Mouse (Mus musculus): ENCODE measurements around the gene Acap1. TPM values are rescaled to one million over a fixed set of nuclear protein-coding genes. Genes with fewer than 3 reads are reported as not detected.

The Acap1 gene
- not detected for polyA plus RNA-seq (2015; fragmentation: Illumina TruSeq; extraction: RNeasy Lipid Tissue Mini Kit (QIAGEN cat#74804); ENCODE audit: low read depth, low replicate concordance)

GRCm38 (mm10) chr11:69895291-69895690 lies at the start of gene Acap1:
Gene Acap1, minus strand, starts transcription at chr11:69895539.

GRCm38 (mm10) chr11:69935137-69935879 lies 40.0 kb upstream of the Acap1 start, which contains the start of gene Ybx2:
Gene Ybx2, plus strand, starts transcription at chr11:69935796.

GRCm38 (mm10) chr11:69921114-69922011 lies 26.0 kb upstream of the Acap1 start, which contains the start of gene Eif5a:
Gene Eif5a, minus strand, starts transcription at chr11:69921958.

GRCm38 (mm10) chr11:69913554-69914371 lies 18.4 kb upstream of the Acap1 start, which contains the start of gene Gps2:
Gene Gps2, plus strand, starts transcription at chr11:69913888.

GRCm38 (mm10) chr11:69900471-69901405 lies 5.4 kb upstream of the Acap1 start, which contains the start of the genes 2810408A11Rik and Neurl4:
Gene 2810408A11Rik, minus strand, starts transcription at chr11:69900987.
Gene Neurl4, plus strand, starts transcription at chr11:69901072.

GRCm38 (mm10) chr11:69880853-69881603 lies 14.3 kb downstream of the Acap1 start, which contains the start of gene Kctd11:
Gene Kctd11, minus strand, starts transcription at chr11:69881406.

GRCm38 (mm10) chr11:69877878-69878277 lies 17.5 kb downstream of the Acap1 start, which contains the start of gene Tmem95:
Gene Tmem95, minus strand, starts transcription at chr11:69878018.

GRCm38 (mm10) chr11:69858113-69858998 lies 37.0 kb downstream of the Acap1 start, which contains the start of gene Tnk1:
Gene Tnk1, minus strand, starts transcription at chr11:69858730.

GRCm38 (mm10) chr11:69846198-69846680 lies 49.1 kb downstream of the Acap1 start, which contains the start of gene Plscr3:
Gene Plscr3, plus strand, starts transcription at chr11:69846376.

GRCm38 (mm10) chr11:69837952-69838713 lies 57.2 kb downstream of the Acap1 start, which contains the start of gene Tmem256:
Gene Tmem256, plus strand, starts transcription at chr11:69838514.

GRCm38 (mm10) chr11:69837604-69837951 lies 57.8 kb downstream of the Acap1 start, which contains the start of gene Nlgn2:
Gene Nlgn2, minus strand, starts transcription at chr11:69837784.

Other genes starting within 250 kb of the Acap1 start
- gene Sox15, start 240.2 kb downstream of the Acap1 start, polyA plus RNA-seq (2015; fragmentation: Illumina TruSeq; extraction: RNeasy Lipid Tissue Mini Kit (QIAGEN cat#74804); ENCODE audit: low read depth, low replicate concordance), result not detected
- gene Mpdu1, start 232.9 kb downstream of the Acap1 start, polyA plus RNA-seq (2015; fragmentation: Illumina TruSeq; extraction: RNeasy Lipid Tissue Mini Kit (QIAGEN cat#74804); ENCODE audit: low read depth, low replicate concordance), result 97.8 TPM
- 18.2 TPM for gene Cd68, start 229.4 kb downstream of the Acap1 start, polyA plus RNA-seq (2015; fragmentation: Illumina TruSeq; extraction: RNeasy Lipid Tissue Mini Kit (QIAGEN cat#74804); ENCODE audit: low read depth, low replicate concordance)
- 435 TPM for gene Eif4a1, start 223.1 kb downstream of the Acap1 start, polyA plus RNA-seq (2015; fragmentation: Illumina TruSeq; extraction: RNeasy Lipid Tissue Mini Kit (QIAGEN cat#74804); ENCODE audit: low read depth, low replicate concordance)
- 110 TPM for gene Senp3, start 213.5 kb downstream of the Acap1 start, polyA plus RNA-seq (2015; fragmentation: Illumina TruSeq; extraction: RNeasy Lipid Tissue Mini Kit (QIAGEN cat#74804); ENCODE audit: low read depth, low replicate concordance)
- 4.0 TPM for gene Tnfsf13, start 209.8 kb downstream of the Acap1 start, polyA plus RNA-seq (2015; fragmentation: Illumina TruSeq; extraction: RNeasy Lipid Tissue Mini Kit (QIAGEN cat#74804); ENCODE audit: low read depth, low replicate concordance)
- 14.5 TPM for gene Tnfsf12, start 199.7 kb downstream of the Acap1 start, polyA plus RNA-seq (2015; fragmentation: Illumina TruSeq; extraction: RNeasy Lipid Tissue Mini Kit (QIAGEN cat#74804); ENCODE audit: low read depth, low replicate concordance)
- 2.1 TPM for gene Tnfsfm13, start 199.4 kb downstream of the Acap1 start, polyA plus RNA-seq (2015; fragmentation: Illumina TruSeq; extraction: RNeasy Lipid Tissue Mini Kit (QIAGEN cat#74804); ENCODE audit: low read depth, low replicate concordance)
- 26.2 TPM for gene Polr2a, start 136.9 kb downstream of the Acap1 start, polyA plus RNA-seq (2015; fragmentation: Illumina TruSeq; extraction: RNeasy Lipid Tissue Mini Kit (QIAGEN cat#74804); ENCODE audit: low read depth, low replicate concordance)
- gene Slc35g3, start 133.6 kb downstream of the Acap1 start, polyA plus RNA-seq (2015; fragmentation: Illumina TruSeq; extraction: RNeasy Lipid Tissue Mini Kit (QIAGEN cat#74804); ENCODE audit: low read depth, low replicate concordance), result not detected
- gene Zbtb4, start 129.6 kb downstream of the Acap1 start, polyA plus RNA-seq (2015; fragmentation: Illumina TruSeq; extraction: RNeasy Lipid Tissue Mini Kit (QIAGEN cat#74804); ENCODE audit: low read depth, low replicate concordance), result 61.8 TPM
- gene Chrnb1, start 99.6 kb downstream of the Acap1 start, polyA plus RNA-seq (2015; fragmentation: Illumina TruSeq; extraction: RNeasy Lipid Tissue Mini Kit (QIAGEN cat#74804); ENCODE audit: low read depth, low replicate concordance), result 0.61 TPM
- 16.9 TPM for gene Fgf11, start 93.7 kb downstream of the Acap1 start, polyA plus RNA-seq (2015; fragmentation: Illumina TruSeq; extraction: RNeasy Lipid Tissue Mini Kit (QIAGEN cat#74804); ENCODE audit: low read depth, low replicate concordance)
- gene Tmem102, start 89.9 kb downstream of the Acap1 start, polyA plus RNA-seq (2015; fragmentation: Illumina TruSeq; extraction: RNeasy Lipid Tissue Mini Kit (QIAGEN cat#74804); ENCODE audit: low read depth, low replicate concordance), result not detected
- not detected for gene Gm39566, start 80.2 kb downstream of the Acap1 start, polyA plus RNA-seq (2015; fragmentation: Illumina TruSeq; extraction: RNeasy Lipid Tissue Mini Kit (QIAGEN cat#74804); ENCODE audit: low read depth, low replicate concordance)
- not detected for gene Spem2, start 77.1 kb downstream of the Acap1 start, polyA plus RNA-seq (2015; fragmentation: Illumina TruSeq; extraction: RNeasy Lipid Tissue Mini Kit (QIAGEN cat#74804); ENCODE audit: low read depth, low replicate concordance)
- gene Spem1, start 73.4 kb downstream of the Acap1 start, polyA plus RNA-seq (2015; fragmentation: Illumina TruSeq; extraction: RNeasy Lipid Tissue Mini Kit (QIAGEN cat#74804); ENCODE audit: low read depth, low replicate concordance), result not detected
- gene Nlgn2, start 57.8 kb downstream of the Acap1 start, polyA plus RNA-seq (2015; fragmentation: Illumina TruSeq; extraction: RNeasy Lipid Tissue Mini Kit (QIAGEN cat#74804); ENCODE audit: low read depth, low replicate concordance), result 101 TPM
- 280 TPM for gene Tmem256, start 57.0 kb downstream of the Acap1 start, polyA plus RNA-seq (2015; fragmentation: Illumina TruSeq; extraction: RNeasy Lipid Tissue Mini Kit (QIAGEN cat#74804); ENCODE audit: low read depth, low replicate concordance)
- 18.8 TPM for gene Plscr3, start 49.2 kb downstream of the Acap1 start, polyA plus RNA-seq (2015; fragmentation: Illumina TruSeq; extraction: RNeasy Lipid Tissue Mini Kit (QIAGEN cat#74804); ENCODE audit: low read depth, low replicate concordance)
- not detected for gene Tnk1, start 36.8 kb downstream of the Acap1 start, polyA plus RNA-seq (2015; fragmentation: Illumina TruSeq; extraction: RNeasy Lipid Tissue Mini Kit (QIAGEN cat#74804); ENCODE audit: low read depth, low replicate concordance)
- gene Tmem95, start 17.5 kb downstream of the Acap1 start, polyA plus RNA-seq (2015; fragmentation: Illumina TruSeq; extraction: RNeasy Lipid Tissue Mini Kit (QIAGEN cat#74804); ENCODE audit: low read depth, low replicate concordance), result not detected
- gene Kctd11, start 14.1 kb downstream of the Acap1 start, polyA plus RNA-seq (2015; fragmentation: Illumina TruSeq; extraction: RNeasy Lipid Tissue Mini Kit (QIAGEN cat#74804); ENCODE audit: low read depth, low replicate concordance), result 1.7 TPM
- 0.33 TPM for gene 2810408A11Rik, start 5.4 kb upstream of the Acap1 start, polyA plus RNA-seq (2015; fragmentation: Illumina TruSeq; extraction: RNeasy Lipid Tissue Mini Kit (QIAGEN cat#74804); ENCODE audit: low read depth, low replicate concordance)
- 63.2 TPM for gene Neurl4, start 5.5 kb upstream of the Acap1 start, polyA plus RNA-seq (2015; fragmentation: Illumina TruSeq; extraction: RNeasy Lipid Tissue Mini Kit (QIAGEN cat#74804); ENCODE audit: low read depth, low replicate concordance)
- 35.4 TPM for gene Gps2, start 18.3 kb upstream of the Acap1 start, polyA plus RNA-seq (2015; fragmentation: Illumina TruSeq; extraction: RNeasy Lipid Tissue Mini Kit (QIAGEN cat#74804); ENCODE audit: low read depth, low replicate concordance)
- gene Eif5a, start 26.4 kb upstream of the Acap1 start, polyA plus RNA-seq (2015; fragmentation: Illumina TruSeq; extraction: RNeasy Lipid Tissue Mini Kit (QIAGEN cat#74804); ENCODE audit: low read depth, low replicate concordance), result 640 TPM
- 4.8 TPM for gene Ybx2, start 40.3 kb upstream of the Acap1 start, polyA plus RNA-seq (2015; fragmentation: Illumina TruSeq; extraction: RNeasy Lipid Tissue Mini Kit (QIAGEN cat#74804); ENCODE audit: low read depth, low replicate concordance)
- 1.4 TPM for gene Slc2a4, start 52.6 kb upstream of the Acap1 start, polyA plus RNA-seq (2015; fragmentation: Illumina TruSeq; extraction: RNeasy Lipid Tissue Mini Kit (QIAGEN cat#74804); ENCODE audit: low read depth, low replicate concordance)
- not detected for gene Cldn7, start 69.2 kb upstream of the Acap1 start, polyA plus RNA-seq (2015; fragmentation: Illumina TruSeq; extraction: RNeasy Lipid Tissue Mini Kit (QIAGEN cat#74804); ENCODE audit: low read depth, low replicate concordance)
- 108 TPM for gene Ctdnep1, start 85.6 kb upstream of the Acap1 start, polyA plus RNA-seq (2015; fragmentation: Illumina TruSeq; extraction: RNeasy Lipid Tissue Mini Kit (QIAGEN cat#74804); ENCODE audit: low read depth, low replicate concordance)
- gene Elp5, start 87.0 kb upstream of the Acap1 start, polyA plus RNA-seq (2015; fragmentation: Illumina TruSeq; extraction: RNeasy Lipid Tissue Mini Kit (QIAGEN cat#74804); ENCODE audit: low read depth, low replicate concordance), result 115 TPM
- gene Gabarap, start 95.6 kb upstream of the Acap1 start, polyA plus RNA-seq (2015; fragmentation: Illumina TruSeq; extraction: RNeasy Lipid Tissue Mini Kit (QIAGEN cat#74804); ENCODE audit: low read depth, low replicate concordance), result 346 TPM
- gene Phf23, start 100.2 kb upstream of the Acap1 start, polyA plus RNA-seq (2015; fragmentation: Illumina TruSeq; extraction: RNeasy Lipid Tissue Mini Kit (QIAGEN cat#74804); ENCODE audit: low read depth, low replicate concordance), result 56.1 TPM
- 17.5 TPM for gene Dvl2, start 105.1 kb upstream of the Acap1 start, polyA plus RNA-seq (2015; fragmentation: Illumina TruSeq; extraction: RNeasy Lipid Tissue Mini Kit (QIAGEN cat#74804); ENCODE audit: low read depth, low replicate concordance)
- gene Acadvl, start 119.9 kb upstream of the Acap1 start, polyA plus RNA-seq (2015; fragmentation: Illumina TruSeq; extraction: RNeasy Lipid Tissue Mini Kit (QIAGEN cat#74804); ENCODE audit: low read depth, low replicate concordance), result 53.6 TPM
- 491 TPM for gene Dlg4, start 121.4 kb upstream of the Acap1 start, polyA plus RNA-seq (2015; fragmentation: Illumina TruSeq; extraction: RNeasy Lipid Tissue Mini Kit (QIAGEN cat#74804); ENCODE audit: low read depth, low replicate concordance)
- 2.2 TPM for gene Asgr1, start 158.5 kb upstream of the Acap1 start, polyA plus RNA-seq (2015; fragmentation: Illumina TruSeq; extraction: RNeasy Lipid Tissue Mini Kit (QIAGEN cat#74804); ENCODE audit: low read depth, low replicate concordance)
- gene Asgr2, start 197.1 kb upstream of the Acap1 start, polyA plus RNA-seq (2015; fragmentation: Illumina TruSeq; extraction: RNeasy Lipid Tissue Mini Kit (QIAGEN cat#74804); ENCODE audit: low read depth, low replicate concordance), result not detected
- 0.80 TPM for gene Mgl2, start 234.8 kb upstream of the Acap1 start, polyA plus RNA-seq (2015; fragmentation: Illumina TruSeq; extraction: RNeasy Lipid Tissue Mini Kit (QIAGEN cat#74804); ENCODE audit: low read depth, low replicate concordance)